Mouse (Mus musculus): ENCODE results near the gene Cracr2b. TPM values are rescaled to one million over a fixed set of nuclear protein-coding genes. Genes with fewer than 3 reads are reported as not detected.

Cracr2b gene
- polyA plus RNA-seq, 1 experiment from 2014 or later = 8.3 TPM

- H3K4me3 ChIP-seq = peak overlapping the region; percentile 14; the same call in 1 of the 2 replicates
- no peaks in the 10 kb centered on the region for H3K36me3 ChIP-seq (replicated peaks)
- peaks cover 70% of the 10 kb centered on the region for H3K4me1 ChIP-seq
- H3K27me3 ChIP-seq (replicated peaks; ENCODE audit: low read depth, poor library complexity, severe bottlenecking) = peaks cover 27% of the 10 kb centered on the region
- no peak for DNase-seq (ENCODE audit: low spot score)
- 76% methylated on average over 5 of the region's 5 CpGs for WGBS
- H3K27ac ChIP-seq (replicated peaks) = peak overlapping the region; percentile 37; the same call in 1 of the 2 replicates
- H3K9me3 ChIP-seq = no peaks in the 10 kb centered on the region
Observed at GRCm38 (mm10) chr7:141478270-141478748, 17.4 kb downstream of the Cracr2b start.

GRCm38 (mm10) chr7:141480842-141481497 lies 20.1 kb downstream of the Cracr2b start:
- peak; percentile 69 for DNase-seq (ENCODE audit: low spot score)
- Histone ChIP-seq H3K27ac (replicated peaks) (no peak overlapping the region), H3K27me3 (replicated peaks; ENCODE audit: low read depth, poor library complexity, severe bottlenecking) (peaks cover 36% of the 10 kb centered on the region), H3K4me1 (peaks cover 55% of the 10 kb centered on the region), H3K9me3 (no peaks in the 10 kb centered on the region), H3K36me3 (replicated peaks) (no peaks in the 10 kb centered on the region), H3K4me3 (peak overlapping the region; percentile 74)
- 9% methylated on average over 10 of the region's 10 CpGs for WGBS

- DNase-seq (ENCODE audit: low spot score) = peak; percentile 82
- Histone ChIP-seq H3K4me1 (peaks cover 47% of the 10 kb centered on the region), H3K27me3 (replicated peaks; ENCODE audit: low read depth, poor library complexity, severe bottlenecking) (peaks cover 31% of the 10 kb centered on the region), H3K36me3 (replicated peaks) (no peaks in the 10 kb centered on the region), H3K4me3 (peak overlapping the region; percentile 74), H3K9me3 (no peaks in the 10 kb centered on the region), H3K27ac (replicated peaks) (peak overlapping the region; percentile 55; the same call in 1 of the 2 replicates)
- WGBS = under 1% methylated on average over 81 of the region's 81 CpGs
Observed at GRCm38 (mm10) chr7:141481498-141482401, 20.9 kb downstream of the Cracr2b start.

GRCm38 (mm10) chr7:141482531-141483024 lies 21.7 kb downstream of the Cracr2b start:
- H3K27me3 ChIP-seq (replicated peaks; ENCODE audit: low read depth, poor library complexity, severe bottlenecking) = peaks cover 31% of the 10 kb centered on the region
- DNase-seq (ENCODE audit: low spot score) = no peak
- peak overlapping the region; percentile 74 for H3K4me3 ChIP-seq
- H3K27ac ChIP-seq (replicated peaks) = 0 out of 2 replicates have a peak overlapping the region, but pooled peaks have one; percentile 55
- H3K36me3 ChIP-seq (replicated peaks) = 0 out of 2 replicates have a peak, but pooled peaks cover 2% of the 10 kb centered on the region
- peaks cover 39% of the 10 kb centered on the region for H3K4me1 ChIP-seq
- 9% methylated on average over 11 of the region's 11 CpGs for WGBS
- H3K9me3 ChIP-seq = no peaks in the 10 kb centered on the region

GRCm38 (mm10) chr7:141483114-141483653 lies 22.3 kb downstream of the Cracr2b start:
- H3K4me3 ChIP-seq = peak overlapping the region; percentile 74
- H3K9me3 ChIP-seq = no peaks in the 10 kb centered on the region
- no peak overlapping the region for H3K27ac ChIP-seq (replicated peaks)

GRCm38 (mm10) chr7:141484186-141485120 lies 23.6 kb downstream of the Cracr2b start:
- peaks cover 31% of the 10 kb centered on the region for H3K4me1 ChIP-seq
- no peak overlapping the region for H3K4me3 ChIP-seq
- WGBS = 78% methylated on average over 5 of the region's 5 CpGs
- no peaks in the 10 kb centered on the region for H3K9me3 ChIP-seq
- no peak for DNase-seq (ENCODE audit: low spot score)
- 0 out of 2 replicates have a peak, but pooled peaks cover 3% of the 10 kb centered on the region for H3K36me3 ChIP-seq (replicated peaks)
- H3K27ac ChIP-seq (replicated peaks) = no peak overlapping the region
- peaks cover 31% of the 10 kb centered on the region for H3K27me3 ChIP-seq (replicated peaks; ENCODE audit: low read depth, poor library complexity, severe bottlenecking)

More at GRCm38 (mm10) chr7:141483114-141483653, 22.3 kb downstream of the Cracr2b start:
- DNase-seq (ENCODE audit: low spot score) = no peak
- peaks cover 31% of the 10 kb centered on the region for H3K27me3 ChIP-seq (replicated peaks; ENCODE audit: low read depth, poor library complexity, severe bottlenecking)
- H3K4me1 ChIP-seq = peaks cover 33% of the 10 kb centered on the region
- WGBS = 77% methylated on average over 6 of the region's 6 CpGs
- H3K36me3 ChIP-seq (replicated peaks) = 0 out of 2 replicates have a peak, but pooled peaks cover 3% of the 10 kb centered on the region

- no peak for DNase-seq (ENCODE audit: low spot score)
- H3K27me3 ChIP-seq (replicated peaks; ENCODE audit: low read depth, poor library complexity, severe bottlenecking) = peaks cover 31% of the 10 kb centered on the region
- WGBS = 61% methylated on average over 2 of the region's 2 CpGs
- no peak overlapping the region for H3K4me3 ChIP-seq
- H3K27ac ChIP-seq (replicated peaks) = no peak overlapping the region
- H3K36me3 ChIP-seq (replicated peaks) = 0 out of 2 replicates have a peak, but pooled peaks cover 3% of the 10 kb centered on the region
- H3K9me3 ChIP-seq = no peaks in the 10 kb centered on the region
- peaks cover 31% of the 10 kb centered on the region for H3K4me1 ChIP-seq
Observed at GRCm38 (mm10) chr7:141485186-141485585, 24.3 kb downstream of the Cracr2b start.

- Histone ChIP-seq H3K27ac (replicated peaks) (no peak overlapping the region), H3K9me3 (no peaks in the 10 kb centered on the region)
- 90% methylated on average over 2 of the region's 2 CpGs for WGBS
Observed at GRCm38 (mm10) chr7:141485606-141486005, 24.7 kb downstream of the Cracr2b start.

GRCm38 (mm10) chr7:141486239-141486638 lies 25.3 kb downstream of the Cracr2b start:
- Histone ChIP-seq H3K4me1 (peaks cover 26% of the 10 kb centered on the region), H3K9me3 (no peaks in the 10 kb centered on the region)
- WGBS = 86% methylated on average over 1 of the region's 1 CpGs

More at GRCm38 (mm10) chr7:141485606-141486005, 24.7 kb downstream of the Cracr2b start:
- Histone ChIP-seq H3K4me3 (no peak overlapping the region), H3K36me3 (replicated peaks) (peaks cover 5% of the 10 kb centered on the region; the same call in 1 of the 2 replicates), H3K27me3 (replicated peaks; ENCODE audit: low read depth, poor library complexity, severe bottlenecking) (peaks cover 31% of the 10 kb centered on the region), H3K4me1 (peaks cover 31% of the 10 kb centered on the region)
- DNase-seq (ENCODE audit: low spot score) = no peak

GRCm38 (mm10) chr7:141487141-141487540 lies 26.2 kb downstream of the Cracr2b start:
- no peak overlapping the region for H3K27ac ChIP-seq (replicated peaks)
- H3K9me3 ChIP-seq = no peaks in the 10 kb centered on the region
- 83% methylated on average over 7 of the region's 7 CpGs for WGBS
- H3K27me3 ChIP-seq (replicated peaks; ENCODE audit: low read depth, poor library complexity, severe bottlenecking) = peaks cover 24% of the 10 kb centered on the region
- H3K4me3 ChIP-seq = no peak overlapping the region
- peaks cover 17% of the 10 kb centered on the region for H3K4me1 ChIP-seq
- H3K36me3 ChIP-seq (replicated peaks) = peaks cover 20% of the 10 kb centered on the region
- no peak for DNase-seq (ENCODE audit: low spot score)

More at GRCm38 (mm10) chr7:141486239-141486638, 25.3 kb downstream of the Cracr2b start:
- Histone ChIP-seq H3K27ac (replicated peaks) (no peak overlapping the region), H3K36me3 (replicated peaks) (peaks cover 11% of the 10 kb centered on the region), H3K27me3 (replicated peaks; ENCODE audit: low read depth, poor library complexity, severe bottlenecking) (peaks cover 31% of the 10 kb centered on the region), H3K4me3 (no peak overlapping the region)
- DNase-seq (ENCODE audit: low spot score) = no peak

- H3K36me3 ChIP-seq (replicated peaks) = peaks cover 56% of the 10 kb centered on the region
Observed at GRCm38 (mm10) chr7:141491151-141491550, 30.3 kb downstream of the Cracr2b start.

More at GRCm38 (mm10) chr7:141491151-141491550, 30.3 kb downstream of the Cracr2b start:
- DNase-seq (ENCODE audit: low spot score) = no peak
- no peak overlapping the region for H3K27ac ChIP-seq (replicated peaks)
- no peaks in the 10 kb centered on the region for H3K9me3 ChIP-seq
- no peaks in the 10 kb centered on the region for H3K27me3 ChIP-seq (replicated peaks; ENCODE audit: low read depth, poor library complexity, severe bottlenecking)
- WGBS = 82% methylated on average over 2 of the region's 2 CpGs
- H3K4me3 ChIP-seq = no peak overlapping the region
- H3K4me1 ChIP-seq = no peaks in the 10 kb centered on the region

Measured in embryonic facial prominence, embryonic 10.5 days (tissue).